Mouse (Mus musculus) heart, postnatal 0 days (tissue): Measurements from ENCODE around the gene Rhot2. TPM values are rescaled to one million over a fixed set of nuclear protein-coding genes. Genes with fewer than 3 reads are reported as not detected.
A peak's percentile ranks its signal among the peaks of the same experiment; 100 is the strongest.

Experiments used
- ATAC-seq: fragments of 200-750 bp; cut with Nextera tagmentation; 2 replicates; pipeline ENCODE4 v1.8.0; 2017; ENCODE audit warnings: low read depth, moderate number of reproducible peaks, moderate library complexity; ENCODE audit not compliant: insufficient read depth
- DNase-seq: peaks from one replicate; pipeline ENCODE4 v3.0.0-alpha.2; 2016; ENCODE audit warnings: low spot score
- H3K27ac ChIP-seq: fragments of 300-500 bp; sonication (generic); 2 replicates; pipeline ENCODE4 v1.5.1; 2014; ENCODE audit warnings: low read depth, mild to moderate bottlenecking
- H3K27me3 ChIP-seq: fragments of 300-500 bp; sonication (generic); 2 replicates; pipeline ENCODE4 v1.6.1; 2014; ENCODE audit warnings: low read length, mixed read lengths; ENCODE audit not compliant: control insufficient read depth, insufficient read depth
- H3K36me3 ChIP-seq: fragments of 300-500 bp; sonication (generic); replicated peaks from 2 replicates; pipeline ENCODE4 v1.6.1; 2014; ENCODE audit warnings: low read length, mixed read lengths; ENCODE audit not compliant: control insufficient read depth, insufficient read depth
- H3K4me1 ChIP-seq: fragments of 300-500 bp; sonication (generic); 2 replicates; pipeline ENCODE4 v1.6.1; 2014; ENCODE audit warnings: antibody characterized with exemption; ENCODE audit not compliant: control insufficient read depth, insufficient read depth
- H3K4me2 ChIP-seq: fragments of 300-500 bp; sonication (generic); 2 replicates; pipeline ENCODE4 v1.6.1; 2014; ENCODE audit warnings: low read depth, mild to moderate bottlenecking, low read length, moderate library complexity
- H3K4me3 ChIP-seq: fragments of 300-500 bp; sonication (generic); 2 replicates; pipeline ENCODE4 v1.5.1; 2014; ENCODE audit warnings: low read depth, low read length
- H3K9ac ChIP-seq: fragments of 300-500 bp; sonication (generic); replicated peaks from 2 replicates; pipeline ENCODE4 v1.6.1; 2014; ENCODE audit warnings: low read depth, low read length, mixed read lengths
- H3K9me3 ChIP-seq: fragments of 300-500 bp; sonication (generic); replicated peaks from 2 replicates; pipeline ENCODE4 v1.6.1; 2016; ENCODE audit warnings: low read length; ENCODE audit not compliant: control insufficient read depth
- CTCF ChIP-seq: IDR thresholded peaks from 2 replicates; pipeline ENCODE4 v1.5.1; 2016; ENCODE audit warnings: antibody characterized with exemption, control low read depth, low read depth
- EP300 ChIP-seq: IDR thresholded peaks from 2 replicates; pipeline ENCODE4 v1.6.1; 2016; ENCODE audit warnings: antibody characterized with exemption, low read depth
- WGBS: fragments of 180-500 bp; shearing (Covaris S2); extraction: QIAGEN DNeasy Blood & Tissue Kit; methylation state at CpG from one replicate; pipeline ENCODE4 v1.1.7; 2014; 5-methylcytosine and 5-hydroxymethylcytosine counted together
- microRNA-seq: library from miRNA; unstranded; fragments of <30 nt; microRNA quantifications from one replicate; pipeline ENCODE4, GENCODE M21; 2016
- polyA plus RNA-seq: library from polyadenylated mRNA; unstranded; fragments of >200 nt; fragmentation: Nextera tagmentation; extraction: Ambion mirVana; gene quantifications from 2 replicates; pipeline ENCODE4 v1.2.1, GENCODE M21; 2015
- total RNA-seq: library from RNA; depleted of rRNA; stranded (reverse); fragments of >200 nt; gene quantifications from 2 replicates; pipeline ENCODE4 v1.2.3, GENCODE M21; 2014; ENCODE audit warnings: low replicate concordance; rRNA removed

Gene Rhot2
- total and polyA plus RNA-seq, 2 experiments from 2014 or later, result 27.5 to 88.2 TPM

DNA sequence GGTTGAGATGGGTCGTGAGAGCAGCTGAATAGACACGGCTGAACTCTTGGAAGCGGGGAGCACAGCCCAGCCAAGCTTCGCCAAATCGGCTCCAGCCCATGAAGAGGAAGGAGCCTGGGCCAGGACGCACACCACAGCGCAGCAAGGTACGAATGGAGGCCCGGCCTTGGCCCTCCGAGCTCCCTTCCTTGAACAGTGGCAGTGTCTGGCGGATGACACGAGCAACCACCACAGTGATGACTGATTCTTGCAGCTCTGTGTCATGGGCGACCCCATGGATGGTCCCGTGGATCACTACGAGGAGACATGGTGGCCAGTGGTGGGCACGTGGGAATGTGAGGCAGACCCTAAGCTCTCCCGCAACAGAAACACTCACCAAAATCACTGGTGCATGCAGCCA is 49.7 kb downstream of the Rhot2 start:
- 91% methylated on average over 17 of the region's 17 CpGs for WGBS
- 0 out of 2 replicates have a peak, but pooled peaks cover 2% of the 10 kb centered on the region for H3K36me3 ChIP-seq
- no peaks in the 10 kb centered on the region for H3K27me3 ChIP-seq
- H3K9ac ChIP-seq, result no peak overlapping the region
- ATAC-seq, result no peak
- DNase-seq, result no peak
- no peak overlapping the region for H3K4me2 ChIP-seq
- no peak overlapping the region for H3K4me3 ChIP-seq
- H3K4me1 ChIP-seq, result peaks cover 22% of the 10 kb centered on the region; the same call in 1 of the 2 replicates
- no peaks in the 10 kb centered on the region for H3K9me3 ChIP-seq
- TF ChIP-seq CTCF, result no peak
- TF ChIP-seq EP300, result no peak
- H3K27ac ChIP-seq, result no peak overlapping the region

DNA sequence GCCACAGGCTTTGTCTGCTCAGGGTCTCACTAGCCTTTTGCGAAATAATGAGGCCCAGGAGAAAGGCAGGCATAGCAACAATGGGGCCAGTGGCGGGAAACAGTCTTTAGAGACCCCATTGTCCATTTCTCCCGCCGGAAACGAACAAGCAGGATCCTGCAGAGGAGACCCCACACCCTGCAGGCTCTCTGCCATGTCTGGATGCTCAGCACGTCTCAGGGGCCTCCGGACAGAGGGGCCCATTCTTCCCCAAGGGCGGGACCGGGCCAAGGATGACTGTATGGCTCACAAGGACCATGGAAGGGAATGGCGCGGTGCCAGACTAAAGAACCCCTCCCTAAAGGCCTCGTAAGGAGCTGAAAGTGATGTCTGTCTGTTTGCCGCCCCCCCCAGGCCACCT is 50.5 kb downstream of the Rhot2 start:
- Histone ChIP-seq H3K9ac (no peak overlapping the region), H3K4me1 (peaks cover 22% of the 10 kb centered on the region; the same call in 1 of the 2 replicates), H3K4me2 (no peak overlapping the region), H3K4me3 (no peak overlapping the region), H3K27me3 (no peaks in the 10 kb centered on the region), H3K27ac (no peak overlapping the region), H3K9me3 (no peaks in the 10 kb centered on the region), H3K36me3 (peaks cover 9% of the 10 kb centered on the region; the same call in 1 of the 2 replicates)
- no peak for ATAC-seq
- TF ChIP-seq CTCF (no peak), EP300 (no peak)
- WGBS, result 74% methylated on average over 13 of the region's 13 CpGs
- DNase-seq, result no peak

DNA sequence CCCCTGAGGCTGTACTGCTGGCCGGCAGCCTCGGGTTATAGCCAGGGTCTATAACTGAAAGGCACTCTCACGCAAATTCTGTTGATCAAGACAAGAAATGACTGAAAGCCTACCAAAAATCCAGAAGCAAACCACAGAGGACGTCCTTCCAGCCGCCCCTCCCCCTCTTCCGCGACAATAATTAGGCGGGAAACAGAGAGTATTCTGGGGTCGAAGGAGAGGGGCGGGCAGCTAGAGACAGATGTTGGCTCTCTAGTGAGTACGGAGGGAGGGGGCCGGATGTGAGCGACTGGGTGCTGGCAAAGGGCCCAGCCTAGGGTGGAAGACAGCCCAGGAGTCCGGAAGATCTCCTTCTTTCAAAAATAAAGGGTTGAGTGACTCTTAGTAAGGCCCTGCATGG is 52.0 kb downstream of the Rhot2 start, which contains the start of gene Fam173a:
Gene Fam173a, minus strand, starts transcription at position 287 of the 400 bp plus-strand sequence.
- Histone ChIP-seq H3K27me3 (no peaks in the 10 kb centered on the region), H3K4me2 (peak within 1 kb of the TSS; percentile 91), H3K36me3 (peaks cover 14% of the 10 kb centered on the region; the same call in 1 of the 2 replicates), H3K27ac (peak within 1 kb of the TSS; percentile 92), H3K9me3 (no peaks in the 10 kb centered on the region), H3K4me3 (peak within 1 kb of the TSS; percentile 83), H3K4me1 (peaks cover 22% of the 10 kb centered on the region; the same call in 1 of the 2 replicates), H3K9ac (peak within 1 kb of the TSS; percentile 81)
- no peak for TF ChIP-seq CTCF
- TF ChIP-seq EP300, result no peak
- WGBS, result under 1% methylated on average over 14 of the region's 14 CpGs
- ATAC-seq (peak; percentile 74), DNase-seq (peak; percentile 78)

DNA sequence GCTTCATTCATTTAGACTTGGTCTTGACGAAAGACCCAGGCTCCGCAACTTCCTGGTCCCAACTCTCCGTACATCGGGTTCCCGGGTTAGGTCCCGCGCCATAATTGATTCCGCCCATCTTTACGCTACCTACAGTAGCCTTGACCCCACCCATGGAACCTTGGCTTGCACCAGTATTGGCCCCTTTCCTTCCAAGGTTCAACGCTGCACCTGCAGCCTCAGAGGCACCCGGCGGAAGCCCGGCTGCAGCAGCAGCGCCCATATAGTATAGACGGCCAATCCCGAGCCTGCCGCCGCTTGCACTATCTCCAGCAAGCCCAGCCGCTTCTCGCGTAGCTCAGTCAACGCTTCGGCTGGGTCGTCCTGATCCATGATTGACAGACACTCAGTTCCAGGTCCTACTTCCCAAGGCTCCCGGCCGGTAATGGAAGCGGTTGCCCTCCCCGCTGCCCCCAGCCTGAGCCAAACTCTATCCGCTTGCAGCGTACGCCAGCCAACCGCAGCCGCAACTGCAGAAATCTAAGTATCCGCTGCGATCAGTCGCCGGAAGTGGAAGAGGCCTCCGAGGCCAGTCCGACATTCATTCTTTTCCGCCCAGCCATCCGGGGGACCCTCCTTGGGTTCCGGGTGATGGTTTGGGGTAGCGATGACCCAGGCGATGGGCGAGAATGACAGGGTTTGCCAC is 52.7 kb downstream of the Rhot2 start:
- Histone ChIP-seq H3K27me3 (no peaks in the 10 kb centered on the region), H3K9me3 (no peaks in the 10 kb centered on the region), H3K36me3 (peaks cover 18% of the 10 kb centered on the region; the same call in 1 of the 2 replicates), H3K4me1 (peaks cover 19% of the 10 kb centered on the region; the same call in 1 of the 2 replicates), H3K4me3 (peak overlapping the region; percentile 83), H3K9ac (peak overlapping the region; percentile 81), H3K27ac (peak overlapping the region; percentile 92), H3K4me2 (peak overlapping the region; percentile 91)
- peak; percentile 74 for ATAC-seq
- TF ChIP-seq CTCF, result no peak
- TF ChIP-seq EP300, result no peak
- WGBS, result under 1% methylated on average over 45 of the region's 45 CpGs
- DNase-seq, result peak; percentile 66

DNA sequence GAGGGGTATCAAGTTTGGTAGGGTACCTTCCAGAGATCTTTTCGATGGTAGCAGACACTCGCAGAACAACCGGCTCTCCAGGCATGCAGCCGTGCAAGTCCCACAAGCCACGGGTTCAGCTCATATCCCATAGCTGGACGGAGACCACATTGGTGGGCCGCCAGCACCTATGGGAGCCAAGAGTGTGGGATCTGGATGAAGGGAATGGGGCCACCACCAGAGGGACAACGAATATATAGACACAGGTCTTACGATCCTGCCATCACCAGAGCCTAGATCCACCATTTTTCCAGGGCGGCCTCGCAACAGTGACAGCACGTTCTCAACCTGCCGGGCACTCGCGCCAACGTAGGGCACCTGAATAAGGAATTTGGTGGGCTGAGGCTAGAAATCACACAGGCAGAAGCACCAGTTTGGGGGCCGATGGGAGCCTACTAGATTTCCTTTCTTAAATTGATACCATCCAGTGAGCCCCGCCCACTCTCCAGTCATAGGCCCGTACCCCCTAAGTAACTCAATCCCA is 53.3 kb downstream of the Rhot2 start:
- Histone ChIP-seq H3K36me3 (peaks cover 18% of the 10 kb centered on the region; the same call in 1 of the 2 replicates), H3K27ac (no peak overlapping the region), H3K4me3 (peak overlapping the region; percentile 83), H3K9me3 (no peaks in the 10 kb centered on the region), H3K4me1 (peaks cover 17% of the 10 kb centered on the region; the same call in 1 of the 2 replicates), H3K4me2 (peak overlapping the region; percentile 91), H3K27me3 (no peaks in the 10 kb centered on the region), H3K9ac (peak overlapping the region; percentile 81)
- DNase-seq (no peak), ATAC-seq (no peak)
- TF ChIP-seq CTCF (no peak), EP300 (no peak)
- 26% methylated on average over 19 of the region's 19 CpGs for WGBS

Small RNAs within 50 kb of the gene (microRNA-seq; reads per million reads assigned to microRNA genes)
- gene Mir3082, result 0.89 reads per million

Other genes with a start within 250 kb of the Rhot2 start
- not detected in 2 replicates for gene Gng13, start 127.7 kb downstream of the Rhot2 start, total RNA-seq
- gene Gng13, start 127.7 kb downstream of the Rhot2 start, polyA plus RNA-seq, result 3.2 and 6.6 TPM in 2 replicates
- gene Chtf18, start 117.4 kb downstream of the Rhot2 start, total RNA-seq, result 9.1 and 10.8 TPM in 2 replicates
- 3.9 and 4.1 TPM in 2 replicates for gene Chtf18, start 117.4 kb downstream of the Rhot2 start, polyA plus RNA-seq
- gene Rpusd1, start 117.2 kb downstream of the Rhot2 start, total RNA-seq, result 3.2 and 4.9 TPM in 2 replicates
- gene Rpusd1, start 117.2 kb downstream of the Rhot2 start, polyA plus RNA-seq, result 9.3 and 9.5 TPM in 2 replicates
- not detected in 2 replicates for gene Mslnl, start 108.8 kb downstream of the Rhot2 start, total RNA-seq
- gene Mslnl, start 108.8 kb downstream of the Rhot2 start, polyA plus RNA-seq, result not detected in 2 replicates
- gene Msln, start 90.5 kb downstream of the Rhot2 start, total RNA-seq, result 45.4 and 83.3 TPM in 2 replicates
- 58.5 and 60.3 TPM in 2 replicates for gene Msln, start 90.5 kb downstream of the Rhot2 start, polyA plus RNA-seq
- 36.8 and 86.7 TPM in 2 replicates for gene Narfl, start 71.1 kb downstream of the Rhot2 start, total RNA-seq
- gene Narfl, start 71.1 kb downstream of the Rhot2 start, polyA plus RNA-seq, result 45.1 and 47.7 TPM in 2 replicates
- gene Haghl, start 59.2 kb downstream of the Rhot2 start, total RNA-seq, result 50.3 and 59.4 TPM in 2 replicates
- 46.1 and 47.7 TPM in 2 replicates for gene Haghl, start 59.2 kb downstream of the Rhot2 start, polyA plus RNA-seq
- gene Ccdc78, start 58.3 kb downstream of the Rhot2 start, total RNA-seq, result not detected in 2 replicates
- 0.12 and 0.55 TPM in 2 replicates for gene Ccdc78, start 58.3 kb downstream of the Rhot2 start, polyA plus RNA-seq
- gene Fam173a, start 52.0 kb downstream of the Rhot2 start, total RNA-seq, result 32.0 and 32.5 TPM in 2 replicates
- gene Fam173a, start 52.0 kb downstream of the Rhot2 start, polyA plus RNA-seq, result 55.6 and 63.1 TPM in 2 replicates
- gene AC134908.4, start 49.2 kb downstream of the Rhot2 start, total RNA-seq, result not detected in 2 replicates
- 0.66 TPM in 1 of 2 replicates, not detected in the other for gene AC134908.4, start 49.2 kb downstream of the Rhot2 start, polyA plus RNA-seq
- gene Metrn, start 47.7 kb downstream of the Rhot2 start, total RNA-seq, result 38.5 and 75.3 TPM in 2 replicates
- 18.2 and 21.0 TPM in 2 replicates for gene Metrn, start 47.7 kb downstream of the Rhot2 start, polyA plus RNA-seq
- gene Fbxl16, start 35.8 kb downstream of the Rhot2 start, total RNA-seq, result 2.1 TPM in 1 of 2 replicates, not detected in the other
- 0.25 and 0.48 TPM in 2 replicates for gene Fbxl16, start 35.8 kb downstream of the Rhot2 start, polyA plus RNA-seq
- gene Wdr24, start 21.2 kb downstream of the Rhot2 start, total RNA-seq, result 13.3 and 20.8 TPM in 2 replicates
- 9.6 and 10.5 TPM in 2 replicates for gene Wdr24, start 21.2 kb downstream of the Rhot2 start, polyA plus RNA-seq
- gene Jmjd8, start 16.0 kb downstream of the Rhot2 start, total RNA-seq, result 32.2 and 34.6 TPM in 2 replicates
- gene Jmjd8, start 16.0 kb downstream of the Rhot2 start, polyA plus RNA-seq, result 26.1 and 26.2 TPM in 2 replicates
- gene Stub1, start 11.4 kb downstream of the Rhot2 start, total RNA-seq, result 115 and 154 TPM in 2 replicates
- 212 and 219 TPM in 2 replicates for gene Stub1, start 11.4 kb downstream of the Rhot2 start, polyA plus RNA-seq
- 1.7 and 2.3 TPM in 2 replicates for gene Rhbdl1, start 7.6 kb downstream of the Rhot2 start, total RNA-seq
- 1.7 and 2.2 TPM in 2 replicates for gene Rhbdl1, start 7.6 kb downstream of the Rhot2 start, polyA plus RNA-seq
- gene Gm20683, start 3.1 kb downstream of the Rhot2 start, total RNA-seq, result 3.8 TPM in 1 of 2 replicates, not detected in the other
- 1.5 and 1.8 TPM in 2 replicates for gene Gm20683, start 3.1 kb downstream of the Rhot2 start, polyA plus RNA-seq
- 19.3 and 36.7 TPM in 2 replicates for gene Wdr90, start 16.6 kb upstream of the Rhot2 start, total RNA-seq
- 3.1 and 4.2 TPM in 2 replicates for gene Wdr90, start 16.6 kb upstream of the Rhot2 start, polyA plus RNA-seq
- gene Mcrip2, start 23.9 kb upstream of the Rhot2 start, total RNA-seq, result 202 and 225 TPM in 2 replicates
- 346 and 357 TPM in 2 replicates for gene Mcrip2, start 23.9 kb upstream of the Rhot2 start, polyA plus RNA-seq
- gene Mettl26, start 30.2 kb upstream of the Rhot2 start, total RNA-seq, result 23.1 and 28.1 TPM in 2 replicates
- gene Mettl26, start 30.2 kb upstream of the Rhot2 start, polyA plus RNA-seq, result 27.8 and 28.0 TPM in 2 replicates
- not detected in 2 replicates for gene Wfikkn1, start 36.0 kb upstream of the Rhot2 start, total RNA-seq
- 0.07 and 0.11 TPM in 2 replicates for gene Wfikkn1, start 36.0 kb upstream of the Rhot2 start, polyA plus RNA-seq
- 11.4 and 22.5 TPM in 2 replicates for gene Rab40c, start 74.9 kb upstream of the Rhot2 start, total RNA-seq
- gene Rab40c, start 74.9 kb upstream of the Rhot2 start, polyA plus RNA-seq, result 10.3 and 10.4 TPM in 2 replicates
- gene Pigq, start 100.1 kb upstream of the Rhot2 start, total RNA-seq, result 67.9 and 88.0 TPM in 2 replicates
- 46.4 and 47.2 TPM in 2 replicates for gene Pigq, start 100.1 kb upstream of the Rhot2 start, polyA plus RNA-seq
- not detected in 2 replicates for gene Nhlrc4, start 100.1 kb upstream of the Rhot2 start, total RNA-seq
- gene Nhlrc4, start 100.1 kb upstream of the Rhot2 start, polyA plus RNA-seq, result 0.19 TPM in 1 of 2 replicates, not detected in the other
- gene A930017K11Rik, start 107.7 kb upstream of the Rhot2 start, total RNA-seq, result not detected in 2 replicates
- gene A930017K11Rik, start 107.7 kb upstream of the Rhot2 start, polyA plus RNA-seq, result not detected in 2 replicates
- gene Capn15, start 140.9 kb upstream of the Rhot2 start, total RNA-seq, result 6.0 and 8.7 TPM in 2 replicates
- 7.0 and 7.4 TPM in 2 replicates for gene Capn15, start 140.9 kb upstream of the Rhot2 start, polyA plus RNA-seq
- gene Rab11fip3, start 224.7 kb upstream of the Rhot2 start, total RNA-seq, result 7.9 and 12.4 TPM in 2 replicates
- 6.1 and 8.7 TPM in 2 replicates for gene Rab11fip3, start 224.7 kb upstream of the Rhot2 start, polyA plus RNA-seq
- 35.3 and 44.6 TPM in 2 replicates for gene Decr2, start 245.5 kb upstream of the Rhot2 start, total RNA-seq
- 35.3 and 36.6 TPM in 2 replicates for gene Decr2, start 245.5 kb upstream of the Rhot2 start, polyA plus RNA-seq